Mouse (Mus musculus) CD8-positive naive resting alpha-beta T cell, adult 2 months (primary cell): ENCODE results near the gene Lefty2.
"Not testable (repeated sequence)": the region's sequence is repeated elsewhere in the genome, so short reads cannot be mapped to it uniquely, and the experiment has no call there.

Experiments used
- DNase-seq, 2 experiments: peaks; one replicate each; pipeline ENCODE4 v3.0.0; 2022; ENCODE audit warnings: low read depth in 2 of 2, low spot score in 2 of 2

Gene Lefty2

GRCm38 (mm10) chr1:180894088-180894987 is 1.4 kb downstream of the Lefty2 start:
- DNase-seq, result not testable (repeated sequence)

- peak in 1 of 2 experiments; percentile 61 for DNase-seq
Observed at GRCm38 (mm10) chr1:180901107-180901506, 8.2 kb downstream of the Lefty2 start.

GRCm38 (mm10) chr1:180902915-180903314 is 10.0 kb downstream of the Lefty2 start:
- DNase-seq, result no peak

GRCm38 (mm10) chr1:180903666-180904038 is 10.7 kb downstream of the Lefty2 start:
- no peak for DNase-seq

GRCm38 (mm10) chr1:180904039-180904814 is 11.3 kb downstream of the Lefty2 start, which contains the start of gene Pycr2:
Gene Pycr2, plus strand, starts transcription at chr1:180904293.
- DNase-seq, result peak; percentile 83 to 90

GRCm38 (mm10) chr1:180904815-180905080 is 11.8 kb downstream of the Lefty2 start:
- DNase-seq, result no peak

- no peak for DNase-seq
Observed at GRCm38 (mm10) chr1:180905307-180905706, 12.4 kb downstream of the Lefty2 start.

- DNase-seq, result no peak
Observed at GRCm38 (mm10) chr1:180905876-180906275, 13.0 kb downstream of the Lefty2 start.

GRCm38 (mm10) chr1:180906461-180907147 is 13.7 kb downstream of the Lefty2 start:
- no peak for DNase-seq

GRCm38 (mm10) chr1:180911138-180911537 is 18.2 kb downstream of the Lefty2 start:
- DNase-seq, result no peak

GRCm38 (mm10) chr1:180911653-180912287 is 18.9 kb downstream of the Lefty2 start:
- DNase-seq, result peak; percentile 60 to 69

GRCm38 (mm10) chr1:180912792-180913191 is 19.9 kb downstream of the Lefty2 start:
- DNase-seq, result no peak

- DNase-seq, result no peak
Observed at GRCm38 (mm10) chr1:180913797-180914196, 20.9 kb downstream of the Lefty2 start.

- peak; percentile 57 to 59 for DNase-seq
Observed at GRCm38 (mm10) chr1:180916425-180916824, 23.5 kb downstream of the Lefty2 start.

- no peak for DNase-seq
Observed at GRCm38 (mm10) chr1:180917053-180917452, 24.1 kb downstream of the Lefty2 start.

- DNase-seq, result no peak
Observed at GRCm38 (mm10) chr1:180919686-180920085, 26.8 kb downstream of the Lefty2 start.

- DNase-seq, result no peak
Observed at GRCm38 (mm10) chr1:180922273-180923048, 29.6 kb downstream of the Lefty2 start.

- DNase-seq, result no peak
Observed at GRCm38 (mm10) chr1:180924737-180925136, 31.8 kb downstream of the Lefty2 start.

- no peak for DNase-seq
Observed at GRCm38 (mm10) chr1:180926286-180926685, 33.4 kb downstream of the Lefty2 start.

- no peak for DNase-seq
Observed at GRCm38 (mm10) chr1:180929599-180929998, 36.7 kb downstream of the Lefty2 start.
